Mouse (Mus musculus) kidney, embryonic 14.5 days (tissue): ENCODE measurements at regions not wholly inside any gene's neighbourhood (a gene's known extent, or its start where the extent isn't known, plus 50 kb on each side); places are given as distances from the start of the nearest gene placed in this dataset.

Experiments
- ATAC-seq: fragments of 200-750 bp; cut with Nextera tagmentation; 2 replicates; pipeline ENCODE4 v1.8.0; 2017; ENCODE audit warnings: moderate number of reproducible peaks, mild to moderate bottlenecking, moderate TSS enrichment, moderate library complexity; ENCODE audit not compliant: low FRiP score, low TSS enrichment
- H3K27ac ChIP-seq: fragments of 300-500 bp; sonication (generic); 2 replicates; pipeline ENCODE4 v1.5.1; 2014; ENCODE audit warnings: low read depth, mild to moderate bottlenecking, low read length, moderate library complexity, mixed read lengths
- H3K27me3 ChIP-seq: fragments of 300-500 bp; sonication (generic); 2 replicates; pipeline ENCODE4 v1.6.1; 2014; ENCODE audit warnings: mild to moderate bottlenecking, low read length; ENCODE audit not compliant: control insufficient read depth, insufficient read depth
- H3K36me3 ChIP-seq: fragments of 300-500 bp; sonication (generic); 2 replicates; pipeline ENCODE4 v1.6.1; 2014; ENCODE audit warnings: low read length, mixed read lengths; ENCODE audit not compliant: control insufficient read depth, insufficient read depth
- H3K4me1 ChIP-seq: fragments of 300-500 bp; sonication (generic); 2 replicates; pipeline ENCODE4 v1.6.1; 2014; ENCODE audit warnings: low read length, mixed read lengths; ENCODE audit not compliant: control insufficient read depth, insufficient read depth
- H3K4me2 ChIP-seq: fragments of 300-500 bp; sonication (generic); replicated peaks from 2 replicates; pipeline ENCODE4 v1.6.1; 2014; ENCODE audit warnings: low read depth, mild to moderate bottlenecking, low read length
- H3K4me3 ChIP-seq: fragments of 300-500 bp; sonication (generic); 2 replicates; pipeline ENCODE4 v1.5.1; 2014; ENCODE audit warnings: mild to moderate bottlenecking, low read length
- H3K9ac ChIP-seq: fragments of 300-500 bp; sonication (generic); 2 replicates; pipeline ENCODE4 v1.6.1; 2014; ENCODE audit warnings: low read depth, mild to moderate bottlenecking, low read length, moderate library complexity
- H3K9me3 ChIP-seq: fragments of 300-500 bp; sonication (generic); 2 replicates; pipeline ENCODE4 v1.6.1; 2016; ENCODE audit warnings: low read length; ENCODE audit not compliant: control insufficient read depth
- WGBS: fragments of 180-500 bp; shearing (Covaris S2); extraction: QIAGEN DNeasy Blood & Tissue Kit; methylation state at CpG from one replicate; pipeline ENCODE4 v1.1.7; 2014; 5-methylcytosine and 5-hydroxymethylcytosine counted together

DNA sequence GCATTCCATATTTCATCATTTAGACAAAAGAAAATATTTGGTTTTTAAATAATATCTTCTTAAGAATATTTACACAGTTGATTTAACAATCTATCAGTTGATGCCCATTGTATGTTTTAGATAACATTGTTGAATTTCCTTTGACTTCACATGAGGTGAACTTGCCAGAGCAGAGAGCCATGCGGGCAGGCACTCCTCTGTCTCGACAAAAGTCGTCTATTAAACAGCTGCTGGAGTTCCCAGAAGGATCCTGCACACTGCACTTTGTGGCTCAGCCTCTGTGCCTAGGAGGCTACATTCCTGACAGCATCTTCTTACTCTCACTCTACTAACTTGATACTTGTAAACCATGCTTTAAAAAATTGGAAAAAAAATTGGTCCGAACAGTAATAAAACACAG lies 221.7 kb upstream of the Pde3a start:
- H3K36me3 ChIP-seq, result no peaks in the 10 kb centered on the region
- no peaks in the 10 kb centered on the region for H3K4me1 ChIP-seq
- H3K4me2 ChIP-seq, result no peak overlapping the region
- H3K9me3 ChIP-seq, result no peaks in the 10 kb centered on the region
- H3K27me3 ChIP-seq, result no peaks in the 10 kb centered on the region
- H3K4me3 ChIP-seq, result no peak overlapping the region
- no peak overlapping the region for H3K27ac ChIP-seq
- no peak for ATAC-seq
- WGBS, result 56% methylated on average over 4 of the region's 4 CpGs
- no peak overlapping the region for H3K9ac ChIP-seq

DNA sequence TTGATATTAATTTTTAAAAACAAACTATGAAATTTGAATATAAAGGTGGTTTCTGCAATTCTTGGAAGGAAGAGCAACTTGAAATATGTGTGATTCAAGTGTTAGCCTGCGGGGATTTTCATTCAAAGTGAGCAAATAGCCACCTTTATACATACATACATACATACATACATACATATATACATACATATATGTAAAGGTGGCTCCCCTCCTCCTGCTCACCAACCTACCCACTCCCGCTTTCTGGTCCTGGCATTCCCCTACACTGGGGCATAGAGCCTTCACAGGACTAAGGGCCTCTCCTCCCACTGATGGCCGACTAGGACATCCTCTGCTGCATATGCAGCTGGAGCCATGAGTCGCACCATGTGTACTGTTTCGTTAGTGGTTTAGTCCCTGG lies 221.3 kb upstream of the Pde3a start:
- Histone ChIP-seq H3K9ac (no peak overlapping the region), H3K4me2 (no peak overlapping the region), H3K36me3 (no peaks in the 10 kb centered on the region), H3K4me1 (no peaks in the 10 kb centered on the region), H3K4me3 (no peak overlapping the region), H3K27me3 (no peaks in the 10 kb centered on the region), H3K9me3 (no peaks in the 10 kb centered on the region), H3K27ac (no peak overlapping the region)
- ATAC-seq, result no peak
- WGBS, result 90% methylated on average over 5 of the region's 5 CpGs

DNA sequence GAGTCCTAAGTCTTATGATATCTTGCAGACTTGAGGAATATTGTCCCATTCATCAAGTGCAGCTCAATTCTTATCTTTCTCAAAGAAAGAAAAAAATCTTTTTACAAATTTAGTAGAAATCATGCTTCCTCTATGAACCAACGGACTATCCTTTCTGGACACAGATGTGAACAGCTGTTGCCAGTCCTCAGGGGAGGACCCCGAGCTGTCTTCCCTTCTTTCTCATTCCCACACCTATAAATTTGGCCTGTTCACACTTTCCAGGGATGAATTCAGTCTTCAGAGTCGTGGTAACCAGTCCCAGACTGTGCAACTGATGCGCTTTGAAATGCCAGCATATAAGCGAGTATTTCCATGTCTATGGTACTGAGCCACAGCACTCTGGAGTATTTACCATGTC lies 214.2 kb upstream of the Pde3a start:
- Histone ChIP-seq H3K4me1 (no peaks in the 10 kb centered on the region), H3K36me3 (no peaks in the 10 kb centered on the region), H3K9me3 (no peaks in the 10 kb centered on the region), H3K4me2 (no peak overlapping the region), H3K9ac (no peak overlapping the region), H3K4me3 (no peak overlapping the region), H3K27me3 (no peaks in the 10 kb centered on the region), H3K27ac (no peak overlapping the region)
- no peak; the same call in 1 of the 2 replicates for ATAC-seq
- WGBS, result 60% methylated on average over 5 of the region's 5 CpGs

DNA sequence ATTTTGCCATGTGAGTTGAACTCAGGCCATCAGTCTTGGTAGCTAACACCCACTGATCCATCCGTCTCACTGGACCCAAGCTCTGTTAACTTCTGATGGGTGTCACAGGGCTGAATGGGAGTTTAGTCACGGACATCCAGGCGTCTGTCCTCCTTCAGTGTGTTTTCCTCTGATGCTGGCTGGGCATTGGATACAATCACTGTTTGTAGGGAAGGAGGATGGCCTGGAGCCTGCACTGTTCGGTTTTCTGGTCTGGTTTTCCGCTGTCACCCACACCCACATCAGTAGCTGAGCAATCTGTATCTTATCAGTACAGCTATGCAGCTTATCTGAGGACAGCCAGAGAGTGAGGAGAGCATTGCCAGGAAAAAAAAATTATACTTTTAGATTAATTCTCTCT lies 207.7 kb upstream of the Pde3a start:
- Histone ChIP-seq H3K36me3 (no peaks in the 10 kb centered on the region), H3K27ac (peak overlapping the region; percentile 37; the same call in 1 of the 2 replicates), H3K4me1 (no peaks in the 10 kb centered on the region), H3K4me3 (no peak overlapping the region), H3K4me2 (no peak overlapping the region), H3K9me3 (no peaks in the 10 kb centered on the region), H3K9ac (no peak overlapping the region), H3K27me3 (no peaks in the 10 kb centered on the region)
- 55% methylated on average over 5 of the region's 5 CpGs for WGBS
- peak; percentile 52; the same call in 1 of the 2 replicates for ATAC-seq

DNA sequence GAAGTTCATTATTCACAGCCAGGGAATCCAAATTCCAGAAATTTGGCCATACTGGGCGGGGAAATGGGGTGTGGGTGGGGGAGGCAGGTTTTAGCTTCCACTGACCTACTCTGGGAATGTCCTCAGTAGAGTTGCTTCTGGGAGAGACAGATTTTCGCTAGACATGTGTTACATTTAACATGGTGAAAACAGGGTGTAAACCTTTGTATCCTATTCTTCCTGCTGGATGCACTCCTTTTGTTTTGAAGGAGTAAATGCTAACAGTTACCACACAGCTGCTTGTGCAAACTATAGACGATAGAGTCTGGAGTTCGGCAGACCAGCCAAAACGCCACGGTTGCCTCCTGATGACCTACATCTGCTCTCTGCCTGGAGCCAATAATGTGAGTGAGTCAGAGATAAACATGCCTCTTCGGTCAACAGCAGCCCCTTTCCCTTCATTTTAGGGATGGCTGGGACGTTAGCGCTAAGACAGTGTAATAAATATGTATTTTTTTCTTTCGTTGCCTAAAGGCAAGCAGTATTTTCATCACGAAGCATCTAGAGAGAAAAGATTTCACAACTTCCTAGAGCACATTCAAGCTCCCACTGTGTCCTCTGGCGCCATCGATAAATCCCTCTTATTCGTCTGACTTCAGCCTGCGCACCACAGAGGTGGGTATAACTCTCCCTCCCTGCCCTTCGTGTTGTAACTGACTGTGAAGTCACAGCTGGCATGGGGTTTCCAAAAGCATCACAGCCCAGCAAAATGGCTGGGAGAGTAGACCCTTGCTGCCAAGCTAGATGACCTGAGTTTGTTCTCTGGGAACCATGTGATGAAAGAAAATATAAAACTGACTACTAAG lies 207.1 kb upstream of the Pde3a start:
- Histone ChIP-seq H3K4me2 (no peak overlapping the region), H3K36me3 (no peaks in the 10 kb centered on the region), H3K27ac (peak overlapping the region; percentile 66), H3K4me3 (no peak overlapping the region), H3K4me1 (no peaks in the 10 kb centered on the region), H3K9ac (no peak overlapping the region), H3K27me3 (no peaks in the 10 kb centered on the region), H3K9me3 (no peaks in the 10 kb centered on the region)
- WGBS, result 58% methylated on average over 16 of the region's 16 CpGs
- ATAC-seq, result peak; percentile 80

DNA sequence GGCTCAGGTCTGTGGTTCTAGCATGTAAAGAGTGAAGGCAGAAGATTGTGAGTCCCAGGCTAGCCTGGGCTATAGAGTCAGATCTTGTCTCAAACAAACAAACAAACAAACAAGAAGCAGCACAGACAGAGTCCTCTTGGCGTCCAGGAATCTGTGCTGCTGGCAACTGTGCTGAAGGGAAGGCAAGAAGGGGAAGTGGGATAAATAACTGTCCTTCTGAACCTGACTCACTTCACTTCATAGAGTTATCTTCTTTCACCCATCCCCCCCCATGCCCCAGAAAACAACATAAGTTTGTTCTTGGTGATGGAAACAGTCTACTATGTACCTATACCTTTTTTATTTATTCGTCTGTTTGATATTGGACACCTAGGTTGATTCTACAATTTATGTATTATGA lies 200.8 kb upstream of the Pde3a start:
- Histone ChIP-seq H3K36me3 (no peaks in the 10 kb centered on the region), H3K4me2 (no peak overlapping the region), H3K27me3 (no peaks in the 10 kb centered on the region), H3K9ac (no peak overlapping the region), H3K27ac (no peak overlapping the region), H3K9me3 (no peaks in the 10 kb centered on the region), H3K4me3 (no peak overlapping the region), H3K4me1 (no peaks in the 10 kb centered on the region)
- 73% methylated on average over 2 of the region's 2 CpGs for WGBS
- ATAC-seq, result no peak

DNA sequence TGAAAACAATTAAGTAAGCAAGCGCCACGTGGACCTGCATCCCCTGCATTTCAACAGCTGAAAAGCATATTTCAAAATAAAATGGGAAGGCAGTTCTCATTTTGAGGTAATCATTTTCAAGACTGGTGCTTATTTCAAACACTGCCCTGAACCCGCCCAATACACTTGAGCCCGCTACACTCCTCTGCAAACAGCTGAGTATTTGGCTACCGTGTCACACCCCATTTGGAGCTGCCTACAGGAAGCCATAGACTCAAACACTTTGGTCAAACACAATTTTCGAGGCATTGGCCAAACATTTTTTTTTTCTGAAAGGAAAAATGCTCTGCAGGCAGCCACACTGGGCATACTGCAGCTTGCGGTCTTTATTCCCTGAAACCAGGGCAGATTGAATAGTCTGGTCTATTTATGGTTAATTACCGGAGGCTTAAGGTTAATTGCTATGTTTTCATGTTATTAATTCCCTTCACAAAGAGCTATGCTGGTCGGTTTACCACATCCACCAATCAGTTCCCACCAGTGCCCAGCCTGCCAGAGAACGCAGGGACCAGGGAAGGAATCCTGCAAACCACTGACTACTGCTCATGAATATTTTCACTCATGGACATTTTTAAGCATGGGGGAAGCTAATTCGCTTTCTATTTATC lies 198.9 kb upstream of the Pde3a start:
- no peak overlapping the region for H3K4me2 ChIP-seq
- H3K4me3 ChIP-seq, result no peak overlapping the region
- 76% methylated on average over 11 of the region's 11 CpGs for WGBS
- H3K27ac ChIP-seq, result no peak overlapping the region
- no peaks in the 10 kb centered on the region for H3K4me1 ChIP-seq
- no peak overlapping the region for H3K9ac ChIP-seq
- no peaks in the 10 kb centered on the region for H3K27me3 ChIP-seq
- H3K9me3 ChIP-seq, result no peaks in the 10 kb centered on the region
- H3K36me3 ChIP-seq, result no peaks in the 10 kb centered on the region
- ATAC-seq, result no peak

DNA sequence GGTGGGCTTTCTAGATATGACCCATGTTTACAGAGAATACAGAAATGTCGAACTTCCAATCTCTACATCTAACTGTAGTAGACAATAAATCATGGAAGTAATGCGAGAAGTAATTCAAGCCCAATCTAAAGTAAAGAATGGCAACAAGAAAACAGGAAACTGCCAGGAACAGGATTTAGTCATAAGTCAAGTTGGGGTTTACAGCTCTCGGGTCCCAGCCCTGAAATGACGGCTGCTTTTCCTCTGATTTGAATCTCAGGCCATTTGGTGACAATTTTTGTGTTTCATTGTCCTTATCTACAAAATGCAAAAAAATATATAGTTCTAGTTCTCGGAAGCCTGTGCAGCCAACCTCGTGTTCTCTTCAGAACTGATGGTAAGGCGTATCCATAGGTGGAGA lies 195.0 kb upstream of the Pde3a start:
- peak; percentile 66; the same call in 1 of the 2 replicates for ATAC-seq
- Histone ChIP-seq H3K4me1 (no peaks in the 10 kb centered on the region), H3K36me3 (no peaks in the 10 kb centered on the region), H3K27me3 (no peaks in the 10 kb centered on the region), H3K9me3 (no peaks in the 10 kb centered on the region), H3K4me2 (no peak overlapping the region), H3K27ac (no peak overlapping the region; the same call in 1 of the 2 replicates), H3K9ac (no peak overlapping the region), H3K4me3 (no peak overlapping the region)
- 30% methylated on average over 7 of the region's 7 CpGs for WGBS

DNA sequence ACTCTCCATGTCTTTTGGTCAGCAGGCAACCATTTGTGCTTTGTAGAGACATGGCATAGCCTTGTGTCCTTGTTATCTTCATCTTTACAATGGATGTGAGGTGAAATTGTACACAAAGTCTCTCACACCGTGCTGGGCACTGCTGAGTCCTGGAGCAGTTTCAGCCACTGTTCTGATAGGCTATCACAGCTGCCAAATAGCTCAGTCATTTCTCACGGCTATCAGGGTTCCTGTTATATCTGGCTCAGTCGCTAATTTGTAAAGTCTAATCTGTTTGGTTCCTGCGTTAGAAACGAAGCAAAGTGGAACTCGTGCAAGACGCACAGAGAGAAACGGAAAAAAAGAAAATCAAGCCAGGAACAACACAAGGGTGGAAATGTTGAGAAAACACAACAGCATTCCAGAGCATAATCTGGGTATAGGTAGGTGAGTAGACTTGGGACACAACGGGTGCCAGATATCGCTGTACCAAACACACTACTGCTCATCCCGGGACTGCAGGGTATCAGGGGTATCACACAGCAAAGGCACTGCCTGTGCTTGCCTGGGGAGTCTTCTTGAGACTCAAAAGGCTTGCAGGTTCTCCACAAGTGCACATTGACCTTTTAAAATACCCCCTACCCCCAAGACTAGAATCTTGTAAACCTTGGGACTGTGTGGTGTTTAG lies 189.7 kb upstream of the Pde3a start:
- Histone ChIP-seq H3K27ac (no peak overlapping the region), H3K27me3 (no peaks in the 10 kb centered on the region), H3K9me3 (no peaks in the 10 kb centered on the region), H3K4me2 (no peak overlapping the region), H3K36me3 (no peaks in the 10 kb centered on the region), H3K4me3 (no peak overlapping the region), H3K9ac (no peak overlapping the region), H3K4me1 (no peaks in the 10 kb centered on the region)
- 95% methylated on average over 11 of the region's 11 CpGs for WGBS
- ATAC-seq, result no peak
